Mouse (Mus musculus): Measurements from ENCODE around the gene Atxn7l1. TPM values are rescaled to one million over a fixed set of nuclear protein-coding genes. Genes with fewer than 3 reads are reported as not detected.
"Not testable (repeated sequence)": the region's sequence is repeated elsewhere in the genome, so short reads cannot be mapped to it uniquely, and the experiment has no call there.

Atxn7l1 gene
- total RNA-seq, 1 experiment from 2014 or later, result 53.1 TPM

DNA sequence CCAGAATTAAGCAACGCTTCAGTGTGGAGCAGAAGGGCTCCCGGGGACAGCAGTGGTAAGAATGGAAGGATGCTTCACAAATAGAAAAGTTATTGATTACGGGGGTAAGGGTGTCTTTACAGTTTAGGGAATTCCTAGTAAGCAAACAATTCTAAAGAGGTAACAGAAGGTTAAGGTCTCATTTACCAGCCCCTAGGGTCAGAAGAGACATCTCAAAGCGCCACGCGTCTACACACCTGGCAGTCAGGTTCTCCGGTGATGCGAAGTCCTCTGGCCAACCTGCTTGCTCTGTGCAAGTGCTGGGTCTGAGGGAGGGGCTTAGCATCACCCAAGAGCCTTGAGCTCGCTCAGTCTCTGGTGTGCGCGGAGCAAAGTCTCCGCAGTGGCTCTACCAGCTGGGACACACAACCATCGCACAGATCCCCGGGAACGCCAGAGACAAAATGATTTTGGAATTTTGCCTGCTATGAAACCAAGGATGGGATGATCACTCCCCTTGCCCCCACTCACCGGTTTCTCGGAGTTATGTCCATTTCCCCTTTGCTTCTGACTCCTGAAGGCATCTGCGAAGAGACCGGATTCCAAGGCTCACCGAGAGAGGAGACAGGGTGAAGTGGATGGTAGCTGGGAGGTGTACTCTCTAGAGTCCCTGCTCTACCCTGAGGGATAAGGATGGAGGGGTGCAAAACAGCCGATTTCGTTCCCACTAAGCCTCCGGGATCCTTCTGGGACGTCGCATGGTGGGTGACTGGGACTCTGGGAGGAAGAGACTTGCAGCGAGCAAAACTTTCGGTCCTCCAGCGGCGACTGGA lies 665 bp upstream of the Atxn7l1 start:
- ATAC-seq (replicated peaks; ENCODE audit: insufficient number of reproducible peaks, low FRiP score, low TSS enrichment, poor library complexity, severe bottlenecking), result 0 out of 2 replicates have a peak, but pooled peaks have one; percentile 5

DNA sequence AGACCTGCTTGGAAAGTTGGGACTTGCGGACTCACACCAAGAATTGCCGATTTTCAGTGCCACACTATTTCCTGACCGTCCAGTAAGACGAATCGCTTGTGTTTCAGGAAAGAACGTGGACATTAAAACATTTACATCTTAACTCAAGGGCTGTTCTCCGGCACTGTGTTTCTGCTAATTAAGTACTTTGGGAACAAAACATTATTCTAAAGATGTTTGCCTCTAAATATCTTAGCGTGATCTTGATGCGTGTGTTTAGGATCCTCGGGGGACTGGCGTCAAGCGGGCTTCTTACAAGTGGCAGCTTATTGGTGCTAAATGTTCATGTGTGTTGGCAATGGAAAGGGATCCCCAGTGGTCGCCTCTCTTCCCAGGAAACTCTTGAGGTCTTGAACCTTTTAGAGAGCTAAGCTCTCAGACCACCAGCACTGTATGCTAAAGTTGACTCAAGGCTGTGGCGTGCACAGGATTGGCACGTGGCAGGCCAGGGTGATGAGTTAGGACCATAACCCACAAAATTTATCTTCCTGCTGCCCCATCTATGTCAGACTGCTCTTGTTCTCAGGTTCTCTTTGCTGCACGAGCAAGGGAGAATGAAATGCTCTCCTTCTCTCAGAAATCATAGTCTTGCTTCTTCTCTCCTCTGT lies 2.2 kb downstream of the Atxn7l1 start:
- ATAC-seq (replicated peaks; ENCODE audit: insufficient number of reproducible peaks, low FRiP score, low TSS enrichment, poor library complexity, severe bottlenecking), result no peak

DNA sequence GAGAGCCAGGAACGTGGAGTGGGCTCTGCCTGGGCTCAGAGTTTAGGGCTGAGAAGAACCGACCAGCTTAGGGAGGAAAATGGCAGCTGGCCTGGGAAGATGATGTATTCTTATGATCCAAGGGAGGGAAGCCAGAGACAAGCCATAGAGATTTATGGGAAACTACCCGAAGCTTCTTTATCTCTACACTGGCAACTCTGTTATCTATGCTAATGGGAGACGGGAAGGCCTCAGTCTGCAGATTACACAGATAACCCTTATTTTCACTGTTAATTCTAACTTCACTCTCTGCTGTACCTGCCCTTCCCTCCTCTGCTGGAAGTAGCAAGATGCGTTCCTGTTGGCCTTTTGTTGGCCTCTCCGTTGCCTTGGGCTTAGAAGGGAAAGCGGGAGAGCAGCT lies 5.6 kb downstream of the Atxn7l1 start:
- no peak for ATAC-seq (replicated peaks; ENCODE audit: insufficient number of reproducible peaks, low FRiP score, low TSS enrichment, poor library complexity, severe bottlenecking)

DNA sequence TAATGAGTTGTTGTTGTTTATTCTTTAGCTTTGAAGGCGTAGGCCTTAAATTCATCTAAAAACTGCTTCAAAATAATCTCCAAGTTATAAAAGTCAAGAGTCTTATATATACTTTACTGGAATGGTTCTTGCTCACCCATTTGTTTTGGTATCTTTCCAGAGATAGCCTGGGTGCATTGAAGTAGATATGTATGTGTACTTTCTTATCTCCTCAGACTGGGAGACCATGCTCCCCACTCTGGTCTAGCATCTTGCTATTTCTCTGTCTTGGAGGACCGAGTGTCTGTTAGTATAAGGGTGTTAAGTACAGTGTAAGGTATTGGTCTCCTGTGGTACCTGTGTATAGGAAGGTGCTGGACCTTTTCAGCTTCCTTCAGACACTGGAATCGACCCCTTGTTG lies 6.4 kb downstream of the Atxn7l1 start:
- ATAC-seq (replicated peaks; ENCODE audit: insufficient number of reproducible peaks, low FRiP score, low TSS enrichment, poor library complexity, severe bottlenecking), result no peak

- ATAC-seq (replicated peaks; ENCODE audit: insufficient number of reproducible peaks, low FRiP score, low TSS enrichment, poor library complexity, severe bottlenecking), result no peak
Observed at GRCm38 (mm10) chr12:33154732-33155131, 7.2 kb downstream of the Atxn7l1 start.

DNA sequence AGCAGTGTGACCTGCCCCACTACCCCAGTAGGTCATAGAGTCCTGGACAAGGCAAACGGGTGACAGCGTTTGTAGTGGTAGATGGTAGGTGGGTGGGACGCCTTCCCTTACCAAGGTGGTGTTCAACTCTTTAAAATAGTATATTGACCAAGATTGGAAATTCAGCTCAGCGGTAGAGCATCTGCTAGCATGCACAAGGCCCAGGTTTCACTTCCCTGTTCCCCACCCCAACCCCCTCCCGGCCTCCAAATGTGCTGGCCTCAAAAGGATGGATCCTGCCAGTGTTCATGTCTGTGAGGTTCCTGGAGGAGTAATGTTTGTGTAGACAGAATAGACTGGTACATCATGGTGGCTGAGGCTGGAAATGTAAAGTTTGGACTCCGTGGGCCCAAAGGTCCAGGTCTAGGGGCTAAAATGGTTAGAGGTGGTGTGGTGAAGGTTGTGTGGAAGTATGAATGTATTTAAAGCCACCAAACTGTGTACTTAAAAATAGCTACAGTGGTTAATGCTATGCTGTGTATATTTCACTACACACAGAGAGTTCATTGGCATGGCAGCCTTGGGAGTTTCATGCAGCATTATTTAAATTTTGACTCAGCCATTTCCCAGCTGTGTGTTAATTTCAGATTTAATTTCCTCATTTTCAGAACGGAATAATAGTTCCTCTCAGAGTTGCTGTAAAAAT lies 9.0 kb downstream of the Atxn7l1 start:
- ATAC-seq (replicated peaks; ENCODE audit: insufficient number of reproducible peaks, low FRiP score, low TSS enrichment, poor library complexity, severe bottlenecking), result peak; percentile 59

- 0 out of 2 replicates have a peak, but pooled peaks have one; percentile 9 for ATAC-seq (replicated peaks; ENCODE audit: insufficient number of reproducible peaks, low FRiP score, low TSS enrichment, poor library complexity, severe bottlenecking)
Observed at GRCm38 (mm10) chr12:33158256-33158655, 10.8 kb downstream of the Atxn7l1 start.

GRCm38 (mm10) chr12:33160406-33160805 lies 12.9 kb downstream of the Atxn7l1 start:
- ATAC-seq (replicated peaks; ENCODE audit: insufficient number of reproducible peaks, low FRiP score, low TSS enrichment, poor library complexity, severe bottlenecking), result no peak

- no peak for ATAC-seq (replicated peaks; ENCODE audit: insufficient number of reproducible peaks, low FRiP score, low TSS enrichment, poor library complexity, severe bottlenecking)
Observed at GRCm38 (mm10) chr12:33162541-33162940, 15.0 kb downstream of the Atxn7l1 start.

DNA sequence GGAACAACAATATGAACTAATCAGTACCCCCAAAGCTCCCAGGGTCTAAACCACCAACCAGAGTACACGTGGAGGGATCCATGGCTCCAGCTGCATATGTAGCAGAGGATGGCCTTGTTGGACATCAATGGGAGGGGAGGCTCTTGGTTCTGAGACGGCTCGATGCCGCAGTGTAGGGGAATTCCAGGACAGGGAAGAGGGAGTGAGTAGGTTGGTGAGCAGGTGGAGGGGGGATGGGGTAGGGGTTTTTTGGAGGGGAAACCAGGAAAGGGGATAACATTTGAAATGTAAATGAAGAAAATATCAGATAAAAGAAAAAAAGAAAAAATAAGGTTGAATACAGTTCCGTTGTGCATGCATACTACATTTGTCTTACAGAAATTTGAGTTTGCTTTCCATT lies 16.5 kb downstream of the Atxn7l1 start:
- not testable (repeated sequence) for ATAC-seq (replicated peaks; ENCODE audit: insufficient number of reproducible peaks, low FRiP score, low TSS enrichment, poor library complexity, severe bottlenecking)

GRCm38 (mm10) chr12:33166712-33167111 lies 19.2 kb downstream of the Atxn7l1 start:
- no peak for ATAC-seq (replicated peaks; ENCODE audit: insufficient number of reproducible peaks, low FRiP score, low TSS enrichment, poor library complexity, severe bottlenecking)

DNA sequence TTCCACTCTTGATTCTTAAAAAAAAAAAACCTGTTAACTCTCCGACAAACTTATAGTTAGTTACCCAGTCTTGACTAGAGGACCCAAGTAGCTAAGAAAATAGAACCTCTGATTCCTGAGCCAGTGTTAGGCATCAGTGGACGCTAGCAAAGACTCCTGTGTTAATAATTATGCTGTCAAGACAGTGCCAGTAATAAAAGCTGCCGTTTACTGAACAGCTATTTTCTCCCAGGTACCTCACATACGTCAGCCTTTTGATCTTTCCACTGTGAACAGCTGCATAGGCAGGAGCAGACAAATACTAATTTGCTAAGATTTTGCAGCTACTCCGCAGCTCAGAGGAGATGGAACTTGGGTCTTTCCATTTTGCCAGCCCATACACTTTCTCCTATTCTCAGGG lies 20.1 kb downstream of the Atxn7l1 start:
- ATAC-seq (replicated peaks; ENCODE audit: insufficient number of reproducible peaks, low FRiP score, low TSS enrichment, poor library complexity, severe bottlenecking), result no peak

DNA sequence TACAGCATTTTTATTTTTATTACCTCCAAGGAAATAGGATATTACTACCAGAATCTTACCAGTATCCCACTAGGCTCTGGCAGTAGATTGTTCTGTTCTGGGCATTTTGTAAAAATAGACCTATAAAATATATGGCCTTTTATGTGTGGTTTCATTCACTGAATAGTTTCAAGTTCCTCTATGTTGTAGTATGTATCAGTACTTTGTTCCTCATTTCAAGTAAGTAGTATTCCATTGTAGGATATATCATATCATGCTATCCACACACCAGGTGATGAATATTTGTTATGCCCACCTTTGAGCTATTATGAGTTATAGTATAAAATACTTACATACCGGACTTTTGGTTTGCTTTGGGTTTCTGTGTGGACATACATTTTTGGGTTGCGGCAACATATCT lies 21.0 kb downstream of the Atxn7l1 start:
- ATAC-seq (replicated peaks; ENCODE audit: insufficient number of reproducible peaks, low FRiP score, low TSS enrichment, poor library complexity, severe bottlenecking), result no peak

GRCm38 (mm10) chr12:33169777-33170494 lies 22.4 kb downstream of the Atxn7l1 start:
- peak; percentile 64 for ATAC-seq (replicated peaks; ENCODE audit: insufficient number of reproducible peaks, low FRiP score, low TSS enrichment, poor library complexity, severe bottlenecking)

- ATAC-seq (replicated peaks; ENCODE audit: insufficient number of reproducible peaks, low FRiP score, low TSS enrichment, poor library complexity, severe bottlenecking), result no peak
Observed at GRCm38 (mm10) chr12:33170822-33171221, 23.3 kb downstream of the Atxn7l1 start.

DNA sequence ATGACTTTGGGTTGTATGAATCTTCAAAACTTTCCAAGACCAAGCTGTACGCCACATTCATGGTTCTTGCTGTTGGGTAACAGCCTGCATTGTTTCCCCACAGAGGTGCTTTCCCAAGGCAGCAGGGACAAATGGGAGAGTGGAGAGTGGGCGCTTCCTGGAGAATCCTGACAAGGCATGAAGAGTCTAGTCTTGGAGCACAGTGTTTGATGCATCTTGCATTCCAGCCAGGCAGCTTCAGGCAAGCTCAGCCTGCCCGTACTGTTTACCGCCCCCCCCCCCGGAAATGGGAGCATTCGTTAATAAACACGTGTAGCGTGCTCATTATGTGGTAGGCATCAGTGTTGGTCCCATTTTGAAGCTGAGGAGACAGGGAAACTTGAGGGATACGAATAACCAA lies 25.4 kb downstream of the Atxn7l1 start:
- no peak for ATAC-seq (replicated peaks; ENCODE audit: insufficient number of reproducible peaks, low FRiP score, low TSS enrichment, poor library complexity, severe bottlenecking)

DNA sequence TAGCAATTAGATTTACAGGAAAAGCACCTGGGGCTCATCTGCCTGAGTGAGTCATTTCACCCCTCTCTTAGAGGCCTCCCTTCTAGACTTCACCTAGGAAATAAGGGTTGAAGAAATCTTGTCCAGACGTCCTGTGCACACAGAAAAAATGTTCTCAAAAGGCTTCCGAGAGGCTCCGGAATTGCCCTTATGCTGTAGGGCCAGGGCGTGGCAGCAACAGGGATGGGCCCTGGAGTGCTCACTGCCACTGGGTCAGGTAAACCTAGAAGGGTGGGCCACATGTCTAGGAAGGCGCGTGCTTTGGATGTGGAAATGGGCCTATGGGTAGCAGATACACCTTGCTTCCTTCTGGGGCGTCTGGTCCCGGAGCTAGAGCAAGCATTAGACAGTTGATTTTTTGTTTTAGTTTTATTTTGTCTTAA lies 26.2 kb downstream of the Atxn7l1 start:
- ATAC-seq (replicated peaks; ENCODE audit: insufficient number of reproducible peaks, low FRiP score, low TSS enrichment, poor library complexity, severe bottlenecking), result no peak

GRCm38 (mm10) chr12:33174171-33174570 lies 26.7 kb downstream of the Atxn7l1 start:
- ATAC-seq (replicated peaks; ENCODE audit: insufficient number of reproducible peaks, low FRiP score, low TSS enrichment, poor library complexity, severe bottlenecking), result no peak
